Mouse (Mus musculus): ENCODE measurements around the gene Fam189b.

Fam189b gene

DNA sequence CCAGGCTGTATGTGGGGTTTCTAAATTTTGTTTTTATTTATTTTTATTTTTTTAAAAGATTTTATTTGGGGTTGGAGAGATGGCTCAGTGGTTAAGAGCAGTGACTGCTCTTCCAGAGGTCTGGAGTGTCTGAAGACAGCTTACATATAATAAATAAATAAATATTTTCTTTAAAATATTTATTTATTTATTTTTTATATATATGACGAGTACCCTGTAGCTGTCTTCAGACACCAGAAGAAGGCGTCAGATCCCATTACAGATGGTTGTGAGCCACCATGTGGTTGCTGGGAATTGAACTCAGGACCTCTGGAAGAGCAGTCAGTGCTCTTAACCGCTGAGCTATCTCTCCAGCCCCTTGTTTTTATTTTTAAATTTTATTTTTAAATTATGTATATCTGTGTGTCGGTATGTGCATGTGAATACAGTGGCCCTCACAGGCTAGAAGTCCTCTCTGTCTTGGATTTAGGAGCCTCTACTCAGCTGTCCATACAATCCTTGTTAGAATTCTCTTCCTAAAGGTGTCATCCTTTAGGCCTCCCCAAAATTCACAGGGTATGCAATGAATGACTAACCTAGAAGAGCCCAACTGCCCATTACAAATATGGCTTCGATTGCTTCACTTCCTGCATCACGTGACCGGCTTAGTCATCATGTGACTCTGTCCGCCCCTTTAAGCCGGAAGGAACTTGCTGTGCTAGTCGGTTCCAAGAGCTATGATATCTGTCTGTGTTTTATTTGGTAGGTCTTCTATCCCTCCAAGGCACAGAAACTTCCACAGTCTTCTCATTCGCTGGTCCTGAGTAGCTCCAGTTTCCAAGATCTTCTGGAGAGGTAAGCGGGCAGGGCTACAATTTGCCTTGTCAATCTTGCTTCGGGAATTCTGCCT, 19.6 kb downstream of the Fam189b start, which contains the start of gene Gba:
Gene Gba, plus strand, starts transcription at position 676 of the 889 bp plus-strand sequence.
- CTCF ChIA-PET = interaction anchor here (0.6 to 0.7 kb wide), 3 partner anchors 12 to 1305 kb away, joined by 3 to 5 read pairs (median 4); partner anchors contain the start of gene Trim46

DNA sequence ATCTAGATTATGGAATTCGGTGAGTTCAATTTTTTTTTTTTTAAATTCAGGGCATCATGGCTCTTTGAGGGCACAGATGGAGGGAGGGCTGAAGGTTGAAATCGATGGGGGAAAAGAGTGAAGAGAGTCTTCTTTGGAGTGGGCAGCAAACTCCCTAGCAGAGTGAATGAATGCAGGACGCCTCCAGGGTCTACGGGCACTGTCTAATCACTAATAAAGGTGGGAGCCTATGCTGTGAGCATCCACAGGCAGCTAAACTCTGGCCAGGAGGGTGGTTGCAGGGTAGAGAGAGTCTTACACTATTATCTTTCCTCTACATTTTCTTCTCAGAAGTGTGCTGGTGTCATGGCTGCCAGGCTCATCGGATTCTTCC, 20.2 kb downstream of the Fam189b start:
- CTCF ChIA-PET = interaction anchor here (0.6 to 0.7 kb wide), 3 partner anchors 13 to 1304 kb away, joined by 3 to 5 read pairs (median 4); partner anchors contain the start of gene Trim46

DNA sequence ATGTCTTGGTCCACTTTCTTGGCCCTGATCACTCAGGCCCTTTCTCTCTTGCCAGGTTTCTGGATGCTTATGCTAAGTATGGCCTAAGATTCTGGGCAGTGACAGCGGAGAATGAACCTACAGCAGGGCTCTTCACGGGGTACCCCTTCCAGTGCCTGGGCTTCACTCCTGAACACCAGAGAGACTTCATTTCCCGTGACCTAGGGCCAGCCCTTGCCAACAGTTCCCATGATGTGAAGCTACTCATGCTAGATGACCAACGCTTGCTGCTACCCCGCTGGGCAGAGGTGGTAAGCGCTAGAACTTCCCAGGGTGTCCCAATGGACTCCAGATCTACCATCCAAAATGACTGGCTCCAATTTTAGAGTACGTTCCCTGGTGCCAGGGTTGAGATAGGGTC, 23.1 kb downstream of the Fam189b start:
- CTCF ChIA-PET = no interaction called here

DNA sequence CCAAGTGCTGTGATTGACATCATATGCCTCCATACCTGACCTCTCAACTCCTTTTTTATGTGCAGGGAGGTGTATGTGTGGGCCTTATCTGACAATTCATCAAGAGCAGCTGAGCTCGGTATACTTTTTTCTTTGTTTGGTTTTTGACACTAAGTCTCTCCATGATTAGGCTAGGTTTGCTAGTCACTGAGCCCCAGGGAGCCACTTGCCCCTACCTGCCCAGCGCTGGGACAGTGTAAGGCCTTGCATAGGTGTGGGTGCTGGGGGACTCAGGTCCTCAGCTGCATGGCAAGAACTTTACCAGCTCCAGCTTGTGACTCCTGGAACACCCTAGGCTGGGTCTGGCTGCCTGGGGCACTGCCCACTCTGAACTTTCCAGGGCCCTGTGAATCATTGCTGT, 23.8 kb downstream of the Fam189b start:
- CTCF ChIA-PET = no interaction called here

DNA sequence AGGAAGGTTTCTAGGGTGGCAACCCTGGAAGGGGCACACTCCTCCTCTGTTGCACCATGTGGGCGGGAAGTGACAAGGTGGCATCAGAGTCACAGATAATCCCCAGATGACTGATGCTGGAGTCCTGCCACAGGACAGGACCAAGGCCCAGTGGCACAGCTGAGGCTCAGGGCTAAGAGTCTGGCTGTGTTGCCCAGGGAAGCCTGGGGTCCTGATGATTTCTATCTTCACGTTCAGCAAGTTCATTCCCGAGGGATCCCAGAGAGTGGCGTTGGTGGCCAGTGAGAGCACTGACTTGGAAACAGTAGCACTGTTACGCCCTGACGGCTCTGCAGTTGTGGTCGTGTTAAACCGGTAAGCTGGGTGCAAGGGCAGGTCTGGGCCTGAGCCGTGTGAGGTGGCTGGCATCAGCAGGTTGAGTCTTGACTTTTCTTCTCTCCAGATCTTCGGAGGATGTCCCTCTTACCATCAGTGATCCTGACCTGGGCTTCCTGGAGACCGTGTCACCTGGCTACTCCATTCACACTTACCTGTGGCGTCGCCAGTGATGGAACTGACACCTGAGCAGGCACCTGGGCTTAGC, 25.2 kb downstream of the Fam189b start:
- CTCF ChIA-PET = no interaction called here

DNA sequence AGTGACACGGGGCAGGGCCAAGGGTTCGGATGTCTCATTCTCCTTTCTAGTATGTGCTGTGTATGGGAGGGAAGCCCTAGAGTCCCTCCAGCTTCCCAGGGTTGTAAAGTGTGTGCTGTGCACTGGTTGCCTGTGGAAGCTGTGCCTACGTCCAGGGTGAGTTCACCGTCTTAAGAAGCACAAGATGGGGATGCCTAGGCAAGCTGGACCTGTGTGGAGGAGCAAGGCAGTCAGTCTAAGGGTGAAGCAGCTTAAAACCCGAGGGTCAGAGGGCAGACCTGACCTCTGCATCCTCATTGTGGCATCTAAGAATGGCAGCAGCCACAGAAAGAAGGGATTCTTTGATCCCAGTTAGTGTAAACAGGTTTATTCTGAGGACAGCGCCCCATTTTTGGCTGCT, 25.8 kb downstream of the Fam189b start:
- CTCF ChIA-PET = no interaction called here

DNA sequence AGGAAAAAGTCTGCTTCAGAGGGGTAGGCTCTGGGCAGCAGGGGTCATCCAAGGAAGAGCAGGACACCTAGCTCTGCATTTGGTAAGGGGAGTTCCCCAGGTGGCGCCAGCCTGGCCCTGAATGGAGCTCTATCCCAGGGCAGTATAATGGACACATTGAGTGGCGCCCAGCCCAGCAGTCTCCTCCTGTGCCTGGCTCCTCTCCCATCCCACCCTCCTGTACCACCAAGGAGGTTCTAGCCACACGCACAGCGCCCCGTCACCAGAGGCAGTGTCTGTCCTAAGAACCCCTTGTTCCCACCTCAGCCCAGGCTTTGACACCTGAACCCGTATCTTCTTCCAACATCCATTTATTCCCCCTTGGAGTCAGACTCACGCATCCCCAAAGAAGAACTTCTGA, 26.8 kb downstream of the Fam189b start:
- CTCF ChIA-PET = no interaction called here

DNA sequence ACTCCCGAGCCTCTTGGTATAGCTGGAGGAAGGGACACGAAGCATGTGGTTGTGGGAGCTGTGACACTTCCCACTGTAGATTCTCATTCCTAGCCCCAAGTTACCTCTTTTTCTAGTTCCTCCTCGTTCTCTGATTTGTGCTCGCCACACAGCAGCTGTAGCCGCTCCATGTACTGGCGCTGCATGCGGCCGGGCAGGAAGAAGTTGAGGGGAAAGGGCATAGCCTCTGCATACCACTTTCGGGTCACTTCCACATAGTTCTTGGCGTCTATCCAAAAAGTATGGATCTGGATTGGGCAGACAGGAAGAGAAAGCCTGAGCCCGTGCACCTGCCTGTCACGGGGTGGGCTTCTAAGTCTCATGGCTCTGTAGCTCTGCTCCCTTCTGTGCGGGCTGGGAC, 27.2 kb downstream of the Fam189b start:
- CTCF ChIA-PET = no interaction called here

DNA sequence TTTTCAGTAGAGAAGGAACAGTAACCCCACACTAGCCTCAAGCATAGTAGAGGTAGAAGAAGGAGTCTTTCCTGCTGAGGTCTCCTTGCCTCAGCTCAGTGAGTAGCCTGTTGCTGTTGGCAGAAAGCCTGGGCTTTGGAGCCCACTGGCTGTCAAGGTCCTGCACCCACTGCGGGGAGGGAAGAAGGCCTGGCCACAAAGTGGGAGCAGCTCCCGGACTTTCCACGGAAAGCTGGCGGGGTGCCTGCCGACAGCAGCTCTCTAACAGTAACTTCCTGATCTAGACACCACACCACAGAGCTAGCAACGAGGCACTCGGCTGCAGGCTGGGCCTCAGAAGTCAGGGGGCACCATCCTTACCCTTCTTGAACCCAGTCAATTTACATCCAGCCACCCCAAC, 27.8 kb downstream of the Fam189b start:
- CTCF ChIA-PET = no interaction called here

DNA sequence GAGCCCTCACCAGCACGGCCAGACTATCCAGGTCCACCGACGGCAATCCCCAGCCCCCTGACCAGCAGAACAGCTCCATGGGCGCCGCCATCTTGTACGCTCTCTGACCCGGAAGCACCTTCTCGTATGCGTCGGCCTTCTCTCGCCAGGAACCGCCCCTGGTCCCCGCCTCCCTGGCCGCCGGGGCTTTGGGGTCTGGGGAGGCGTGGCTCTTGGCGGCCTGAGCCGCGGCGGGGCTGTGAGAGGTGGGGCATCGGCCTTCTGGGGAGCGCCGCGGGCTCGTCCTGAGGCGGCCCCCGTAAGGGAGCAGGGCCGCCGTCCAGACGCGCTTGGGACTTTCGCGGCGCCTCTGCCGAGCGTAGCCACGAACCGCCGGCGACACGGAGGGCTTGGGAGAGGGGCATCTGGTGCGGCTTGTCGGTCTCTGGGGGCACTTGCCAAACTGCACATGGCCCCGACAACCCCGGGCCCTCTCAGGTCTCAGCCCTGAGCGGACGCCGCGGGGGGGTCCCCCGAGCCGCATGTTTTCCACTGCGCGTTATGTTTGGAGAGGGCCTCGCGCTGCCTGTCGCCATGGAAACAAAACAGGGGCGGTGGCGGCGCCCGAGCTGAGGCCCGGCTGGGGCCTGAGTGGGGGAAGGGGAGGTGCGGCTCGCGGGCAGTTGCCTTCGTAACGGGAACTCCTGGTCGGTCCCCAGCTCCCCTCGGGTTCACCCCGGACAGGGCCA, 31.0 kb downstream of the Fam189b start:
- CTCF ChIA-PET = interaction anchor here (0.7 to 0.9 kb wide), 2 partner anchors 31 to 1044 kb away, joined by 5 to 7 read pairs; no protein-coding TSS in a partner anchor

DNA sequence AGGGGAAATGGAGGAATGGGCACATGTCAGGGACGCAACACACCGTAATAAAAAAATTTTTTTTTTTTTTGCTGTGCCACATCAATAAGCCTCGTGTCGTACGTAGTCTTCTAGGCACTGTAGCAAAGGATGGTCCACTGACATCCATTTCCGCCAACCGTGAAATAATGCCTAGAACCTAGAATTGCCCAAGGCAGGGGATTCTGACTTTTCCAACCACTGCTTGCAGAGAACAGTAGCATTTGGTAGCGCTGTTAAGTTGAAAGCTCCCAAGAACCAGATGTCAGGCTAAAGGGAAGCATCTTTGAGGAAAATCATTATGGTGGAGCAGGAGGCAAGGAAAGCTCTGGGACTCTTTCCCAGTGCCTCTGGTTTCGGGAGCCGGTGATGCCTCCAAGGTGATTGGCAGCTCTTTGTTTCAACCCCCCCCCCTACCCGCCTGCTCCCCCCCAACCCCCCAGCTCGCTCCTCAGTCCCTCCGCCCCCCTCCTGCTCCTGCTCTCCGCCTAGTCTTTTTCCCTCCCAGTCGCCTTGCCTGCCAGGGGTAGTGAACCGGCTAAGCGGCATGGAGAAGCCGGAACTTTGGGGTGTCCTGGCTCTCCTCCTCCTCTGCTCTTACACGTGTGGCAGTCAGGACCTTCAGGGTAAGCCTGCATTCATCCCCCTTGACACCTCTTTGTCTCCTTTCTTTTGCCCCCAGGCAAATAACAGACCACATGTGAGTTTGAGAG, 31.9 kb downstream of the Fam189b start, which contains the start of gene Thbs3:
Gene Thbs3, plus strand, starts transcription at position 500 of the 731 bp plus-strand sequence.
- CTCF ChIA-PET = interaction anchor here (0.7 to 0.9 kb wide), 2 partner anchors 30 to 1045 kb away, joined by 5 to 7 read pairs; no protein-coding TSS in a partner anchor

DNA sequence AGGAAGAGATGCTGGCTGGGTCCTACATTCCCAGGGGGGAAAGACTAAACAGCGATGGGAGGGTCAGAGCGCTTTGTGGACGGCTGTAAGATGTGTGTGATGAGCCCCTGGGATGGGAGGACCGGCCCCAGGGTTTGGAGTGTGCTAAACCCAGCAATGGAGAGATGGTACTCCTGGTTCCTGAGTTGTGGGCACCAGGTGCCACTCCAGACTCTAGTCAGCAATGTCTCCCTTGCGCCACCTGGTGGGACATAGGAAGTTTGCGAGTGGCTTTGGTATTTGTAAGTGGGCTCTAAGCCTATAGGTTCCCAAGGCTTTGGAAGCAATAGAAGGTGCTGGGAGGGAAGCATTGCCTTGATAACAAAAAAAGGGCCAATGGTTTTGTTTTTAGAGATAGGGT, 32.9 kb downstream of the Fam189b start:
- CTCF ChIA-PET = interaction anchor here (0.6 to 1.0 kb wide), 2 partner anchors 19 to 130 kb away, joined by 3 to 4 read pairs; no protein-coding TSS in a partner anchor

DNA sequence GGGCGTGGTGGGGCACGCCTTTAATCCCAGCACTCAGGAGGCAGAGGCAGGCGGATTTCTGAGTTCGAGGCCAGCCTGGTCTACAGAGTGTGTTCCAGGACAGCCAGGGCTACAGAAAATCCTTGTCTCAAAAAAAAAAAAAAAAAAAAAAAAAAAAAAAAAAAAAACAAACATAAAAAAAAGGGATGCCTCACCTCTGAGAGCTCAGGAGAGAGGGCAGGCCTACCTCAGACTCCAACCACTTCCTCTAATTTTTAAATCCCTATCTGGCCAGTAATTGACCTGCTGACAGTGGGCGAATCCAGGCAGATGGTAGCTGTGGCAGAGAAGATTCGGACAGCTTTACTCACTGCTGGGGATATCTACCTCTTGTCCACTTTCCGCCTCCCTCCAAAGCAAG, 33.5 kb downstream of the Fam189b start:
- CTCF ChIA-PET = interaction anchor here (0.7 to 1.0 kb wide), 2 partner anchors 19 to 36 kb away, joined by 3 to 4 read pairs; no protein-coding TSS in a partner anchor

DNA sequence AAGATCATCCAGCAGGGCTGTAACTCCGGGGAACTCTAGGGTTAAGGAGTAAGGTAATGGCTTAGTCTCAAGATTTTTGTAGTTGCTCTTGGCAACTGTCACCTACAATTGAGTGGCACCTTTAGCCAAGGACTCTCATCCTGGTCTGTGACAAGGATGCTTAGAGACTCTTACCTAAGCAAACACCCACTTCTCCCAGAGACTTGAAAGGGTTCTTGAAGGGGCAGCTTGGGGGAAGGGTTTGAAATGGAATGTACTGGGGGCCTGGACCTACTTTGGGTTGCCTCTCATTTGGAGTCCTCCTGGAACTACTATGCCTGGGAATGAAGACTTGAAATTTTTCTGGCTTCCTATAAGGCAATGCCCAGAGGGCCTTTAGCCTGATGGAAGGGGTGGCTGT, 35.3 kb downstream of the Fam189b start:
- CTCF ChIA-PET = no interaction called here

DNA sequence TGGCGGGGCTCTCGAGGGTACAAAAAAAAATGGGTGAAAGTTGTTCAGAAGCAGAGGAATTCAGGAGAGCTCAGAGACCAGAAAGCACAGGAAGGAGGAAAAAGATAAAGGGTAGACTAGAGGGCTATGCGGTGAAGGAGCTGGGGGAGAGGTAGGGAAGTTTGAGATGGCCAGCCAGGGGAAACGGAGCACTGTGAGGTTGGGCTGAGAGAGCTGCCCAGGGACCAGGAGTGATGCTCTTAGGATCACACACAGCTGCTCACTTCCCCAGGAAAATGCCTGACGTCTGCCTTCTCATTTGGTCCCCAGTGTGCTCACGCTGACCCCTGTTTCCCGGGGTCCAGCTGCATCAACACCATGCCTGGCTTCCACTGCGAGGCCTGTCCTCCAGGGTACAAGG, 36.6 kb downstream of the Fam189b start:
- CTCF ChIA-PET = no interaction called here

DNA sequence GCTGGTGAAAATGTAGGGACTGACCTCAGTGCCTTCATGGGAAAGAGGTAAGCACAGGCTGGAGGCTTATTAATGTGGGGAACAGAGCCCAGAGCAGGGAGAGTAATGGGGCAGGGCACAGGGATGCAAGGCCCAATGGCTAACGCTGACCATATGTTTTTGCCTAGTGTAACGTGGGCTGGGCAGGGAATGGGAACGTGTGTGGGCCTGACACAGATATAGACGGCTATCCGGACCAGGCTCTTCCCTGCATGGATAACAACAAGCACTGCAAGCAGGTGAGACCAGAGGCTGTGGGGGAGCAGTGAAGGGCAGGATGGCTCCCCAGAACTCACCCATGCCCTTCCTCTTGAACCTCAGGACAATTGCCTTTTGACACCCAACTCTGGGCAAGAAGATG, 38.2 kb downstream of the Fam189b start:
- CTCF ChIA-PET = no interaction called here

DNA sequence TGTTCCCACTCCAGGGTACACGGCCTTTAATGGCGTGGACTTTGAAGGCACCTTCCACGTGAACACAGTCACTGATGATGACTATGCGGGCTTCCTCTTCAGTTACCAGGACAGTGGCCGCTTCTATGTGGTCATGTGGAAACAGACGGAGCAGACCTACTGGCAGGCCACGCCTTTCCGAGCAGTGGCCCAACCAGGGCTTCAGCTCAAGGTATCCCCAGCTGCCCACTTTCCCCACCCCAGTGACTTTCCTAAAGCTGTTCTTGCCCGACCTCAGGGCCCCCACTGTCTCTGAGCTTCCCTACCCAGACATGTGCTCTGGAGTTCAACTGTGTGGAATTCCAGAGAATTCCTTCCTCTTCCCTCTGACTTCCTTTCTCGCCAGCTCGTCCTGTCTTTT, 41.9 kb downstream of the Fam189b start:
- CTCF ChIA-PET = no interaction called here

DNA sequence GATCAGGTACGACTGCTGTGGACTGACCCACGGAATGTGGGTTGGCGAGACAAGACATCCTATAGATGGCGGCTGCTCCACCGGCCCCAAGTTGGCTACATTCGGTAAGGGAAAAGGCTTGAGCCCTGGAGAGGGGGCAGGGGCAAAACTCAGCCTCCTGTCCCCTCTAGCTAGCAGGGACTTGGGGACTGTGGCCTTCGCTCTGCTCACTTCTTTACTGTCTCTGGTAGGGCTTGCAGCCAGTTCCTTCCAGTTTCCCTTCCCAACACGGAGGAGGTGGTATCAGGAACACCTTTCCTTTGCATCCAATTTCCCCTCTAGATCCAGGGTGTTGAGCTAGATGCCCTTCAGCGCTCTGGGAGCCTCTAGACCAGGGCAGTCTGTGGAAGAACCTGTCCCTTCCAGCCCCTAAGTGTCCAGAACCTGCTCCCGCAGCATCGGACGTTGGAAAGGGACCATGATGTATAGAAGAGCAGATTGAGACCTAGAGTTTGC, 42.4 kb downstream of the Fam189b start:
- CTCF ChIA-PET = no interaction called here

DNA sequence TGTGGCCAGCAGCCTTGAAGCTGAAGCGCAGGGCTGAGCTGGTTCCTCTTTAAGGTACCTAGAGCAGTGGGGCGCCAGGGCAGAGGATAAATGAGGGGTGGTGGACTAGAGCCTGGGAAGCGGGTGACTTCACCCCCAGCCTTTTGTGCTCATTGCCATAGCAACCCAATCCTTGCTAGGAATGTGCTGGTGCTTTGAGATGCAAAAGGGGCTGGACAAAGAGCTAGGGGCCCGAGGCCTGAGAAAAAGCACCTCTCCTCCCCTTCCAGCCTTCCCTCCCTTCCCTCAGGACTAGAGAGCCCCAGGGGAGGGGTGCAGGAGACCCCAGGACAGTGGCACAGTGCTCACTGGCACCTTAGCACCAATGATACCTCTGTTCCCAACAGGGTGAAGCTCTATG, 43.0 kb downstream of the Fam189b start:
- CTCF ChIA-PET = interaction anchor here (0.6 kb wide), 1 partner anchor 1122 kb away, joined by 7 read pairs; no protein-coding TSS in a partner anchor

DNA sequence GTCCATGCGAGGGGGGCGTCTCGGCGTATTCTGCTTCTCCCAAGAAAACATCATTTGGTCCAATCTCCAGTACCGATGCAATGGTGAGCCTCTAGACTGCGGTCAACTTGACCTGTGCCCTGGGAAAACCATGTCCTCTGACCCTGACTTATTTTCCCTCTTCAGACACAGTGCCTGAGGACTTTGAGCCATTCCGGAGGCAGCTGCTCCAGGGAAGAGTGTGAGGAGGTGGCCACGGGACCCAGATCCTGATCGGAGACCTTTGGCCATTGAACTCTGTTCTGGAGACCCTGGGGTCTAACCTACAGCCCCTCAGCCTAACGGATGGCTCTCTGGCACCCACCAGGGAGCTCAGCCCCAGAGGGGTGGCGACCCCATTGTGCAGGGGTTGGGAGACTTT, 43.4 kb downstream of the Fam189b start:
- CTCF ChIA-PET = interaction anchor here (0.6 kb wide), 1 partner anchor 1121 kb away, joined by 7 read pairs; no protein-coding TSS in a partner anchor

DNA sequence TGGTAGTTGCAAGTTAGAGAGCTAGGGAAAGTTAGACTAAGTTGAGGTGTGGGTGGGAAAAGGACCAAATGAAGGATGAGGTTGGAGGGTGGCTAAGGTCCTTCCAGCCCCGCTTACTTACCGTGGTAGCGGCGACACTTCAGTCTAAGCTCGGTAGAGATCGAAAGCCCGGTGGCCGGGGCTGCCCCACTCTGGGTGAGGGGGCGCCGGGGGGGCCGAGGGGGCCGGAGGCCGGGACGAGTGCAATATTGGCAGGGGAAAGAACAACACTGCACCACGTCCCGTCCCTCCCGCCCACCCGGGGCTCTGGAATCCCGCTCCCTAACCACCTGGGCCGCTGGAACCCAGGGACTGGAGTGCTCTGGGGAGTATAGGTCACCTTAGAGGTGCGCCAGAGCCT, 44.0 kb downstream of the Fam189b start, which contains the start of gene Mtx1:
Gene Mtx1, minus strand, starts transcription at position 189 of the 400 bp plus-strand sequence.
- CTCF ChIA-PET = no interaction called here

Measured in spleen, embryonic (tissue).